Mouse (Mus musculus) CH12.LX (cell line): ENCODE data around the gene Cap2. TPM values are rescaled to one million over a fixed set of nuclear protein-coding genes. Genes with fewer than 3 reads are reported as not detected.

Source experiments
- DNase-seq: peaks from one replicate; pipeline ENCODE4 v3.0.0-alpha.2; 2013; ENCODE audit errors: extremely low read depth
- H3K27ac ChIP-seq: 2 replicates; pipeline ENCODE4 v1.5.1; 2012; ENCODE audit warnings: low read depth, mild to moderate bottlenecking, control low read depth, moderate library complexity; ENCODE audit not compliant: insufficient read depth
- H3K27me3 ChIP-seq: replicated peaks from 2 replicates; pipeline ENCODE3; 2012; ENCODE audit warnings: inconsistent platforms
- H3K36me3 ChIP-seq, 2 experiments: replicated peaks in 1 of 2; 2 replicates each; pipeline versions ENCODE3 to v1.6.1; 2012; ENCODE audit warnings: inconsistent platforms in 1 of 2, low read length in 1 of 2, mild to moderate bottlenecking in 1 of 2, mixed read lengths in 1 of 2, moderate library complexity in 1 of 2; ENCODE audit not compliant: control insufficient read depth in 1 of 2, insufficient read depth in 1 of 2
- H3K4me1 ChIP-seq, 2 experiments: 2 replicates each; pipeline ENCODE4 v1.6.1; 2012; ENCODE audit warnings: inconsistent platforms in 1 of 2, moderate library complexity in 1 of 2; ENCODE audit not compliant: insufficient read depth in 2 of 2, control insufficient read depth in 1 of 2
- H3K4me2 ChIP-seq: 2 replicates; pipeline ENCODE4 v1.6.1; 2012; ENCODE audit warnings: low read depth, mild to moderate bottlenecking, control low read depth; ENCODE audit not compliant: poor library complexity, insufficient read depth, severe bottlenecking
- H3K4me3 ChIP-seq, 3 experiments: fragments of 150-350 bp in 1 of 3; sonication (generic) in 1 of 3; replicated peaks in 1 of 3; 2 replicates each; pipeline versions ENCODE3 to v1.5.1; 2011 to 2012; ENCODE audit warnings: low read depth in 2 of 3, low read length in 2 of 3, mild to moderate bottlenecking in 2 of 3, moderate library complexity in 2 of 3, control low read depth in 1 of 3, improper control_type of control experiment in 1 of 3, inconsistent platforms in 1 of 3, mixed read lengths in 1 of 3; ENCODE audit not compliant: poor library complexity in 1 of 3
- H3K79me2 ChIP-seq: replicated peaks from 2 replicates; pipeline ENCODE4 v1.6.1; 2012; ENCODE audit warnings: mild to moderate bottlenecking, moderate library complexity; ENCODE audit not compliant: control insufficient read depth, poor library complexity, insufficient read depth, severe bottlenecking; ENCODE audit errors: extremely low read depth
- H3K9ac ChIP-seq: 2 replicates; pipeline ENCODE4 v1.6.1; 2012; ENCODE audit warnings: low read depth, mild to moderate bottlenecking, control low read depth, moderate library complexity; ENCODE audit not compliant: insufficient read depth
- H3K9me3 ChIP-seq: replicated peaks from 2 replicates; pipeline ENCODE3; 2012; ENCODE audit warnings: low read length, inconsistent platforms, mixed read lengths
- BHLHE40 ChIP-seq: IDR thresholded peaks from 2 replicates; pipeline ENCODE4 v1.6.1; 2011; ENCODE audit warnings: mild to moderate bottlenecking, low read depth, low read length, improper control_type of control experiment
- CHD1 ChIP-seq: IDR thresholded peaks from 2 replicates; pipeline ENCODE4 v1.6.1; 2012; ENCODE audit warnings: low read depth, low read length, improper control_type of control experiment, inconsistent platforms
- CTCF ChIP-seq, 2 experiments: IDR thresholded peaks in 1 of 2; conservative IDR thresholded peaks in 1 of 2; 2 replicates each; pipeline ENCODE4 v1.5.1; 2011 to 2012; ENCODE audit warnings: low read depth in 2 of 2, low read length in 2 of 2, improper control_type of control experiment in 1 of 2, inconsistent platforms in 1 of 2, mild to moderate bottlenecking in 1 of 2, moderate library complexity in 1 of 2
- E2F4 ChIP-seq: IDR thresholded peaks from 2 replicates; pipeline ENCODE4 v1.6.1; 2011; ENCODE audit warnings: low read depth, low read length, improper control_type of control experiment; ENCODE audit not compliant: insufficient replicate concordance
- EP300 ChIP-seq: IDR thresholded peaks from 2 replicates; pipeline ENCODE4 v1.6.1; 2011; ENCODE audit warnings: low read length, improper control_type of control experiment
- ETS1 ChIP-seq: conservative IDR thresholded peaks from 2 replicates; pipeline ENCODE4 v1.6.1; 2012; ENCODE audit warnings: low read depth, mild to moderate bottlenecking, inconsistent platforms, low read length, improper control_type of control experiment, moderate library complexity
- GABPA ChIP-seq: IDR thresholded peaks from 2 replicates; pipeline ENCODE4 v1.6.1; 2012; ENCODE audit warnings: low read depth, low read length, improper control_type of control experiment, inconsistent platforms; ENCODE audit not compliant: insufficient replicate concordance
- HCFC1 ChIP-seq: IDR thresholded peaks from 2 replicates; pipeline ENCODE4 v1.6.1; 2012; ENCODE audit warnings: low read depth, mild to moderate bottlenecking, inconsistent platforms, low read length, improper control_type of control experiment
- MAFK ChIP-seq: IDR thresholded peaks from 2 replicates; pipeline ENCODE4 v1.6.1; 2011; ENCODE audit warnings: low read length, improper control_type of control experiment; ENCODE audit not compliant: insufficient replicate concordance
- MEF2A ChIP-seq: IDR thresholded peaks from 2 replicates; pipeline ENCODE4 v1.6.1; 2014; ENCODE audit warnings: low read depth, mild to moderate bottlenecking, inconsistent platforms, low read length, improper control_type of control experiment, borderline replicate concordance
- MYC ChIP-seq: IDR thresholded peaks from 2 replicates; pipeline ENCODE4 v1.6.1; 2011; ENCODE audit warnings: low read depth, mild to moderate bottlenecking, improper control_type of control experiment, low read length
- NELFE ChIP-seq: IDR thresholded peaks from 2 replicates; pipeline ENCODE4 v1.6.1; 2011; ENCODE audit warnings: low read depth, low read length, improper control_type of control experiment
- NRF1 ChIP-seq: IDR thresholded peaks from 2 replicates; pipeline ENCODE4 v1.6.1; 2014; ENCODE audit warnings: low read depth, mild to moderate bottlenecking, inconsistent platforms, low read length, improper control_type of control experiment, moderate library complexity
- RCOR1 ChIP-seq: conservative IDR thresholded peaks from 2 replicates; pipeline ENCODE4 v1.6.1; 2012; ENCODE audit warnings: low read depth, mild to moderate bottlenecking, inconsistent platforms, low read length, improper control_type of control experiment
- SMC3 ChIP-seq: IDR thresholded peaks from 2 replicates; pipeline ENCODE4 v1.6.1; 2011; ENCODE audit warnings: low read depth, low read length, improper control_type of control experiment
- TBP ChIP-seq: conservative IDR thresholded peaks from 2 replicates; pipeline ENCODE4 v1.6.1; 2011; ENCODE audit warnings: low read depth, low read length, improper control_type of control experiment
- USF1 ChIP-seq: IDR thresholded peaks from 2 replicates; pipeline ENCODE4 v1.6.1; 2014; ENCODE audit warnings: low read depth, mild to moderate bottlenecking, inconsistent platforms, low read length, improper control_type of control experiment
- ZC3H11A ChIP-seq: IDR thresholded peaks from 2 replicates; pipeline ENCODE4 v1.6.1; 2012; ENCODE audit warnings: low read depth, mild to moderate bottlenecking, inconsistent platforms, low read length, improper control_type of control experiment
- dilution Hi-C: fragments of 300-500 bp; cut with MboI; formaldehyde crosslinking; loops from 2 replicates; pipeline ENCODE4 v1.14.3; 2020; ENCODE audit warnings: low sequenced_read_pairs; ENCODE audit not compliant: extremely low pct_unique_long_range_greater_than_20kb, extremely low pct_ligation_motif_present
- in situ Hi-C: fragments of 300-500 bp; cut with MboI; formaldehyde crosslinking; loops from 3 replicates; pipeline ENCODE4 v1.14.3; 2019; ENCODE audit warnings: low sequenced_read_pairs, low pct_ligation_motif_present, low pct_unique_long_range_greater_than_20kb, mixed read lengths
- polyA plus RNA-seq: library from polyadenylated mRNA; unstranded; fragments of >175 nt; gene quantifications from 2 replicates; pipeline ENCODE4 v1.2.1, GENCODE M21; 2012; ENCODE audit warnings: low read depth; ENCODE audit not compliant: insufficient read length
- total RNA-seq, 2 experiments: library from RNA; depleted of rRNA; stranded (reverse); fragments of 300-350 nt in 1 of 2; fragments of >200 nt in 1 of 2; gene quantifications; 2 replicates each; pipeline ENCODE4 v1.2.3; 2012 to 2014

Cap2 gene
- total and polyA plus RNA-seq, 3 experiments = 0.04 to 0.11 TPM; not detected in 1

DNA sequence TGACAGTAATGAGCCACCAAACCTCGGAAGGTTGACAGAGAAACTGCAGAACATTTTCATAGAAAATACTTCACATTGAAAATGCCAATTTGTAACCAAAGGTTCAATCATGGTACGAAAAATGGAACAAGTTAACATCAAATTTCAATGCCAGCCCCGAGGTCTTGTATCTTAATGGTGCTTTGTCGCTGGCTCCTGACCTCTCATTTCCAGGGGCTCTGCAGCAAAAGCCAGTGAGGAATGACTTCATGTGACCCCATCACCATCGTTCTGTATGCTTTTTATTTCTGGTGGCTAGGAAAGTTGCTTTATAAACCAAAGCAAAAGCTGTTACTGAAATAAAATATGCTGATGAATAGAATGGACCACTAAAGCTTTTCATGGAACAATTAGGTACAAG is 99.0 kb downstream of the Cap2 start:
- in situ Hi-C loops (no loop called here), dilution Hi-C loops (no loop called here)
- DNase-seq = no peak
- no peaks in the 10 kb centered on the region for H3K27me3 ChIP-seq
- H3K4me3 ChIP-seq = no peak overlapping the region
- H3K27ac ChIP-seq = no peak overlapping the region
- H3K4me1 ChIP-seq = no peaks in the 10 kb centered on the region; a peak in 1 of 4 replicates
- TF ChIP-seq E2F4 = no peak
- TF ChIP-seq BHLHE40 = no peak
- no peak for TF ChIP-seq MAFK
- TF ChIP-seq ETS1 = no peak
- no peaks in the 10 kb centered on the region for H3K9me3 ChIP-seq
- no peak overlapping the region for H3K4me2 ChIP-seq
- H3K36me3 ChIP-seq = no peaks in the 10 kb centered on the region
- H3K79me2 ChIP-seq = no peaks in the 10 kb centered on the region
- H3K9ac ChIP-seq = no peak overlapping the region

- TF ChIP-seq CHD1 (no peak), SMC3 (no peak), GABPA (no peak), RCOR1 (no peak), TBP (no peak), MEF2A (no peak), ZC3H11A (no peak), USF1 (no peak), EP300 (no peak), NELFE (no peak)
- H3K36me3 ChIP-seq = no peaks in the 10 kb centered on the region
- no peak overlapping the region for H3K9ac ChIP-seq
- H3K27ac ChIP-seq = no peak overlapping the region
- DNase-seq = no peak
- no peak overlapping the region for H3K4me3 ChIP-seq
- no peaks in the 10 kb centered on the region for H3K9me3 ChIP-seq
- no peak overlapping the region for H3K4me2 ChIP-seq
- in situ Hi-C loops = no loop called here
- H3K79me2 ChIP-seq = no peaks in the 10 kb centered on the region
- H3K4me1 ChIP-seq = no peaks in the 10 kb centered on the region; a peak in 1 of 4 replicates
- dilution Hi-C loops = no loop called here
- H3K27me3 ChIP-seq = no peaks in the 10 kb centered on the region
Observed at GRCm38 (mm10) chr13:46601386-46601785, 99.7 kb downstream of the Cap2 start.

GRCm38 (mm10) chr13:46602674-46603073 is 101.0 kb downstream of the Cap2 start:
- H3K9ac ChIP-seq = no peak overlapping the region
- H3K9me3 ChIP-seq = no peaks in the 10 kb centered on the region
- H3K27ac ChIP-seq = no peak overlapping the region
- H3K36me3 ChIP-seq = no peaks in the 10 kb centered on the region
- no peaks in the 10 kb centered on the region for H3K79me2 ChIP-seq
- no peaks in the 10 kb centered on the region for H3K27me3 ChIP-seq
- no peaks in the 10 kb centered on the region; a peak in 1 of 4 replicates for H3K4me1 ChIP-seq
- in situ Hi-C loops (no loop called here), dilution Hi-C loops (no loop called here)
- DNase-seq = no peak
- TF ChIP-seq MYC (no peak), BHLHE40 (no peak), HCFC1 (no peak), NRF1 (no peak), MAFK (no peak), CTCF (conservative IDR thresholded peaks at IDR 0.05 in 1 of 2, IDR thresholded peaks at IDR 0.05 in 1 of 2; ENCODE audit: low read depth in 2 of 2, low read length in 2 of 2) (no peak), SMC3 (no peak), NELFE (no peak)
- TF ChIP-seq, all 38 proteins: peak for 0
- Histone ChIP-seq H3K4me3 (no peak overlapping the region), H3K4me2 (no peak overlapping the region)
